Mouse (Mus musculus) stomach, embryonic 16.5 days (tissue): ENCODE measurements at regions not wholly inside any gene's neighbourhood (a gene's known extent, or its start where the extent isn't known, plus 50 kb on each side); places are given as distances from the start of the nearest gene placed in this dataset.

ENCODE experiments used
- ATAC-seq: fragments of 200-750 bp; cut with Nextera tagmentation; 2 replicates; pipeline ENCODE4 v1.8.0; 2017; ENCODE audit warnings: moderate number of reproducible peaks, moderate TSS enrichment; ENCODE audit not compliant: insufficient read depth, low FRiP score
- H3K27ac ChIP-seq: fragments of 300-500 bp; sonication (generic); 2 replicates; pipeline ENCODE4 v1.5.1; 2014; ENCODE audit warnings: low read length
- H3K27me3 ChIP-seq: fragments of 300-500 bp; sonication (generic); 2 replicates; pipeline ENCODE4 v1.6.1; 2014; ENCODE audit warnings: low read length, control low read depth, mixed read lengths; ENCODE audit not compliant: control insufficient read depth, insufficient read depth
- H3K36me3 ChIP-seq: fragments of 300-500 bp; sonication (generic); 2 replicates; pipeline ENCODE4 v1.6.1; 2014; ENCODE audit warnings: low read length; ENCODE audit not compliant: control insufficient read depth, insufficient read depth
- H3K4me1 ChIP-seq: fragments of 300-500 bp; sonication (generic); 2 replicates; pipeline ENCODE4 v1.6.1; 2014; ENCODE audit warnings: low read length, control low read depth, mixed read lengths; ENCODE audit not compliant: control insufficient read depth, insufficient read depth
- H3K4me2 ChIP-seq: fragments of 300-500 bp; sonication (generic); 2 replicates; pipeline ENCODE4 v1.6.1; 2014; ENCODE audit warnings: low read depth, low read length, mixed read lengths
- H3K4me3 ChIP-seq: fragments of 300-500 bp; sonication (generic); replicated peaks from 2 replicates; pipeline ENCODE4 v1.5.1; 2014; ENCODE audit warnings: mild to moderate bottlenecking, low read length
- H3K9ac ChIP-seq: fragments of 300-500 bp; sonication (generic); 2 replicates; pipeline ENCODE4 v1.6.1; 2014; ENCODE audit warnings: low read length
- H3K9me3 ChIP-seq: fragments of 300-500 bp; sonication (generic); replicated peaks from 2 replicates; pipeline ENCODE4 v1.6.1; 2016; ENCODE audit warnings: low read length, control low read depth; ENCODE audit not compliant: control insufficient read depth
- WGBS: fragments of 180-500 bp; shearing (Covaris S2); extraction: QIAGEN DNeasy Blood & Tissue Kit; methylation state at CpG from one replicate; pipeline ENCODE4 v1.1.7; 2014; 5-methylcytosine and 5-hydroxymethylcytosine counted together

DNA sequence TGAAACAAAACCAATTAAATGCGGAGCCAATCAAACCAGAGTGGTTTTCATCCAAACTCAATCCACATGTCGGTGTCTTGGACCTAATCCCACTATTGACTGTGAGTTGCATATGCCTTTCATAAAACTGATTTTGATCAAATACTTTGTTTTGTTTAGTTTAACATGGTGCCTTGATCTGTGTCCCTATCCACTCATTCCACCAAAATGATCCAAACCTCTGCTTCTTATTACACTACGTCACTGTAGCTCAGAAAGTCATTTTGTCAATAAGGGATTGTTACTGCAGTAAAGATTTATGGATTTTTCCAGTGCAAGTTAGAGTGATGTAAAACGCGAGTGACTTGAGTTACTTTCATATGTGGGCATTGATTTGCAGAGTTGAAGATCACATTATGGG lies 436.7 kb downstream of the Rnf144a start:
- H3K4me3 ChIP-seq, result no peak overlapping the region

DNA sequence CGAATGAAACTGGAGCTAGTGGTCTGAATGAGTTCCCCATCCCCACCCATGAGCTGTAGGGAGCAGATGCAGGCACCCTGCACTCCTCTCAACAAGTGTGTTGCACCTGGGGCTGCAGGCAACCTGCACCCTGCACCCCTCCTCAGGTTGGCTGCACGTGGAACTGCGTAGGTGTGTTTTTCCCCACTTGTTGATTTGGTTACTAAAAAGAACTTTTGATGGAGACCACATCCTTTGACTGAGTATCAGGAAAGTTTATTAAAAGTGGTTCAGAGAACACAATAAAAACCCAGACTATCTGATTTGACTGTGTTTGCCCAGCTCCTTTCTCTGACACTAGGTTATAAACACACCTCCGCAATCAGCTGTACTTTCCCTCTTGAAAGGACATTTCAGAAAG lies 456.5 kb downstream of the Rnf144a start:
- H3K9ac ChIP-seq, result no peak overlapping the region
- no peaks in the 10 kb centered on the region for H3K36me3 ChIP-seq
- H3K4me2 ChIP-seq, result no peak overlapping the region
- H3K4me1 ChIP-seq, result no peaks in the 10 kb centered on the region
- no peak overlapping the region for H3K27ac ChIP-seq
- no peak overlapping the region for H3K4me3 ChIP-seq
- ATAC-seq, result no peak
- 66% methylated on average over 4 of the region's 4 CpGs for WGBS
- H3K9me3 ChIP-seq, result no peaks in the 10 kb centered on the region
- H3K27me3 ChIP-seq, result no peaks in the 10 kb centered on the region

More for the DNA sequence above, 436.7 kb downstream of the Rnf144a start:
- Histone ChIP-seq H3K27ac (no peak overlapping the region), H3K9ac (no peak overlapping the region), H3K9me3 (no peaks in the 10 kb centered on the region), H3K36me3 (no peaks in the 10 kb centered on the region), H3K4me2 (no peak overlapping the region), H3K27me3 (no peaks in the 10 kb centered on the region), H3K4me1 (no peaks in the 10 kb centered on the region)
- 88% methylated on average over 5 of the region's 5 CpGs for WGBS
- ATAC-seq, result no peak

DNA sequence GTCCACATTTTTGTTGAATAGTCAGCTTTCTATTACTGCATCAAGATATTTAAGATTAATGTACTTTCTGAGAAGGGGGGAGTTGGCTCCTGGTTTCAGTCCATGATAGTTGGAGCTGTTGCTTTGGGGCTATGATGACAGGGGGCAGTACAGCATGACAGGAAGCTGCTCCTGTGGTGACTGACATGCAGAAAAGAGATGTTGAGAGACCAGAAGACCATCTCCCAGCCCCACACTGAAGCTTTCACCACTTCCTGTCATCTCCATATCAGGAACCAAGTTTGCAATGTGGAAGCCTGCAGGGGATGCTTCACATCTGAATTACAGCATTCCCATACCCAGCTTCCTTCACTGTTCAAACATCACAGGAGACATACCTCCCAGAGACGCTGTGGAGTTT lies 457.5 kb downstream of the Rnf144a start:
- H3K4me3 ChIP-seq, result no peak overlapping the region
- no peak overlapping the region for H3K4me2 ChIP-seq
- no peaks in the 10 kb centered on the region for H3K9me3 ChIP-seq
- WGBS, result 88% methylated on average over 1 of the region's 1 CpGs
- H3K27me3 ChIP-seq, result no peaks in the 10 kb centered on the region
- H3K27ac ChIP-seq, result no peak overlapping the region
- no peak overlapping the region for H3K9ac ChIP-seq
- no peaks in the 10 kb centered on the region for H3K4me1 ChIP-seq
- no peak for ATAC-seq
- H3K36me3 ChIP-seq, result no peaks in the 10 kb centered on the region

DNA sequence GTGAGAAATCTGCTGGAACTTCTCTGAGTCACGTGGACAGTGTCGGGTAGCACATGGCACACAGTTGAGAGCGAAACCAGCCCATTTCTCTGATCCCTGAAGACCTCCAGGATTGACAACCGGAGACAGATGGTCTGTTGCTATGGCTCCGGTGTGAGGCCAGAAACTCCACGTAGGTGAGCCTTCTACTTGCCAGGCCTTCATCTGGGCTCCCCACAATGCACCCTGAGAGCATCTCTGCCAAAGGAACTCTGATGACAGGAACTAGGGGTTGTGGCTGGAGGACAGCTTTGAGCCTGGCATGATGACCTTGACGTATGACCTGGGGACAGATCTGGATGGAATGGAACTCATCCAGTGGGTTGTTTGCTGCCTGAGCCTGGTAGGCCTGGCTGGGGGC lies 467.9 kb downstream of the Rnf144a start:
- no peaks in the 10 kb centered on the region for H3K4me1 ChIP-seq
- no peak overlapping the region for H3K9ac ChIP-seq
- no peak overlapping the region for H3K4me3 ChIP-seq
- WGBS, result 81% methylated on average over 7 of the region's 7 CpGs
- no peak overlapping the region for H3K27ac ChIP-seq
- no peak for ATAC-seq
- no peaks in the 10 kb centered on the region for H3K27me3 ChIP-seq
- no peaks in the 10 kb centered on the region for H3K36me3 ChIP-seq
- no peak overlapping the region for H3K4me2 ChIP-seq
- no peaks in the 10 kb centered on the region for H3K9me3 ChIP-seq

DNA sequence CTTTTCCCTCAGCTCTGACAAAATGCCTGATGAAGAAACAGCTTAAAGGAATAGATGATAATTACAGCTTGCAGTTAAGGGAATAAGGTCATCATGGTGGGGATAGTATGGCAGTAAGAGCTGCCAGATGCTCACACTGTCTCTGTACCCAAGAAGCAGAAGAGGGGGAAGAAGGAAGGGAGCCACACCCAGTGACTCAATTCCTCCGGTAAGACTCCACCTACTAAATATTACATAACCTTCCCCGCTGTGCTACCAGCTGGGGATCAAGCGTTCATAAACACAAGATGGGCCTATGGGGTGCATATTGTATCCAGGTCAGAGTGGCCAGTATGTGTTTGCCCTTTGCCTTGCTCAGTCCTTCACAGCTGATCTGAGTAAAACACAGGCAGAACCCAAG lies 468.9 kb downstream of the Rnf144a start:
- ATAC-seq, result no peak
- Histone ChIP-seq H3K4me2 (no peak overlapping the region), H3K9ac (no peak overlapping the region), H3K9me3 (no peaks in the 10 kb centered on the region), H3K27me3 (no peaks in the 10 kb centered on the region), H3K27ac (no peak overlapping the region), H3K4me1 (no peaks in the 10 kb centered on the region), H3K36me3 (no peaks in the 10 kb centered on the region), H3K4me3 (no peak overlapping the region)
- 70% methylated on average over 3 of the region's 3 CpGs for whole genome bisulfite sequencing

DNA sequence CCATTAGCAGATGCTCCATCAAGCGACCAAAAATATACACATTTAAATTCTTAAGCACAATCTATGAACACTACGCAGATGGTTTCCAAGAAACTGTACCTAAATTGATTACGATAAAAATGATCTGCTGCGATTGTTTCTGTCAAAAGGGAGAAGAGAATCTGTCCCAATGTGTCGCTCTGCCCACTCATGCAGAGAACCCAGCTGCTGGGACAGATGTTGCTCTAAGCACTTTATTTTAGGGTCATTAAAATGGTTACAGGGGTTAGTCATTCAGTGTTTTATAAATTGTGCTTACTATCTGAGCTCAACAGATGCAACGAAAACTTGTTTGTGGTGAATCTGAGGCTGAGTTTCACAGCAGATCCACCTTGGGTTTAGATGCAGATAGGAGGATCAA lies 476.2 kb downstream of the Rnf144a start:
- no peak overlapping the region for H3K9ac ChIP-seq
- 78% methylated on average over 6 of the region's 6 CpGs for WGBS
- H3K27me3 ChIP-seq, result no peaks in the 10 kb centered on the region
- no peak overlapping the region for H3K4me3 ChIP-seq
- ATAC-seq, result no peak
- no peaks in the 10 kb centered on the region for H3K36me3 ChIP-seq
- H3K4me1 ChIP-seq, result no peaks in the 10 kb centered on the region
- H3K9me3 ChIP-seq, result no peaks in the 10 kb centered on the region
- H3K27ac ChIP-seq, result no peak overlapping the region
- no peak overlapping the region for H3K4me2 ChIP-seq

DNA sequence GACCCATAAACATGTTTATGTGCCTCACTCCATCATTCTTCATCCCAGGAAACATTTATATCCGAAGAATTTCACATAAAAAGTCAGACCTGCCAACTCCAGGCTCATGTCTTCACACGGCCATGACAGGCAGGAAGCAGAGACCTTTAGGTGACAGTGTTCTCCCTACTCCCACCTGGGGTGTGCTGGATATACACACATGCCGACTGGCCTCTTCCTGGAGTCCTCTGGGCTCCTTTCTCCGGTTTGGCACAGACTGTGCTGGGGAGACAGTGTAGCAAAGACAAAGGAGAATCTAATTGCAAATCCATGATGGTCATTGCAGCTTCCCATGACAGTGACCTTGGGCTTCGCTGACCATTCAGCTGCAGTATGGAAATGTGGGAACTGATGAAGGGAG lies 480.1 kb downstream of the Rnf144a start:
- Histone ChIP-seq H3K27me3 (no peaks in the 10 kb centered on the region), H3K4me3 (no peak overlapping the region), H3K4me1 (no peaks in the 10 kb centered on the region), H3K27ac (no peak overlapping the region), H3K4me2 (no peak overlapping the region), H3K9me3 (no peaks in the 10 kb centered on the region), H3K9ac (no peak overlapping the region), H3K36me3 (no peaks in the 10 kb centered on the region)
- WGBS, result 72% methylated on average over 5 of the region's 5 CpGs
- no peak for ATAC-seq

DNA sequence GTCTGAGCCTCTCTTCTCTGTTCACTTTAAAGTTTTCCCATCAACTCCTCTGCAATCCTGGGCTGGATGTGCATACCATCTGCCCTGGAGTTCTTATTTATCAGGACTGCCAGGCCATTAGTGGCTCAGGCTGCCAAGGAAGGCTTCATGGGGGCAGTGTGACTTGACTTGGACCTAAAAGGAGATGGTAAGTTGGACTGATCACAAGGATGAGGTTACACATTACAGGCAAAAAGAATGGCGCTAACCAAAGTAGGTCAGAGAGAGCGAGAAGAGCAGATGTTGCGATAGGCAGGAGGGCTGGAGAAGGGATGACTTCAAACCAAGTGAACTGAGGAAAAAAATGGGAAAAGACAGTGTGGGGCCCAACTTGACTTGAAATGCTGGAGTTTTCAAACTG lies 480.5 kb downstream of the Rnf144a start:
- Histone ChIP-seq H3K27ac (no peak overlapping the region), H3K9ac (no peak overlapping the region), H3K36me3 (no peaks in the 10 kb centered on the region), H3K27me3 (no peaks in the 10 kb centered on the region), H3K4me2 (no peak overlapping the region), H3K9me3 (no peaks in the 10 kb centered on the region), H3K4me3 (no peak overlapping the region), H3K4me1 (no peaks in the 10 kb centered on the region)
- no peak for ATAC-seq
- WGBS, result 98% methylated on average over 3 of the region's 3 CpGs

DNA sequence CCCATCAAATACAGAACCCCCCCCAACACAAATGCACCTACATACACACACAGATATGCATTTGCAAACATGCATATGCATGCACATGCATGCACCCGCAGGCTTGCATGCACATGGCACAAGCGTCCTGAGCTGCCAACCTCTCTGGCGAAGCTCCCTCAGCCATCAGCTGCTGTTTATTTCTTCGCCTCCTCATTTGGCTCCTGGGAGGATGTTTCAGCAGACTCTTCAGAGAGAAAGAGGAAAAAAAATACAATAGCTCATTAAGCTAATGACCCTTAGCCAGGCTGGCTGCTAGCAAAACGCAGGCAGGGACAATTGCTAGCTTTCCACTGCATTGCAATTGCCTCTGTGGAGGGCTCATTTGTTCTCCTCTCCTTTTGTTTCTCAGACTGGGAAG lies 488.7 kb downstream of the Rnf144a start:
- Histone ChIP-seq H3K4me1 (no peaks in the 10 kb centered on the region), H3K27me3 (no peaks in the 10 kb centered on the region), H3K4me2 (no peak overlapping the region), H3K27ac (no peak overlapping the region), H3K4me3 (no peak overlapping the region), H3K36me3 (no peaks in the 10 kb centered on the region), H3K9ac (no peak overlapping the region), H3K9me3 (no peaks in the 10 kb centered on the region)
- WGBS, result 66% methylated on average over 5 of the region's 5 CpGs
- no peak for ATAC-seq

DNA sequence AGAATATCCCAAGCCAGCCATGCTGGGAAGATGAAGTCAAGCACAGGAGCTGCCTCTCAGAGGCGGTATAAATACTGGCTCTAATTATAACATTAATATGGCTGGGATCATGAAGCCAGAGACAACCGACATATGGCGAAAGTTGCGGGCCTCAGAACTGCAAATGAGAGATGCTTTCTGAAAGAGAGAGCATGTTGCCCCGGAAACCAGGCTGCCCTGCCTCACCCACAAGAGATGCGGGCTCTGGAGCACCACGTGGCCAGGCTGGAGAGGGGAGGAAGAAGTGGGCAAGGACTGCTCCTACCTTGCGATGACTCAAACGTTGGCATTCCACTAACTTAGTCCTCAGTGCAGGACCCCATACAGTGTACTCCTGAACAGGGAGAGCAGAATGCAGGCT lies 490.5 kb downstream of the Rnf144a start:
- H3K9ac ChIP-seq, result no peak overlapping the region
- no peaks in the 10 kb centered on the region for H3K36me3 ChIP-seq
- no peaks in the 10 kb centered on the region for H3K9me3 ChIP-seq
- H3K4me2 ChIP-seq, result no peak overlapping the region
- H3K4me3 ChIP-seq, result no peak overlapping the region
- 78% methylated on average over 9 of the region's 9 CpGs for WGBS
- H3K4me1 ChIP-seq, result no peaks in the 10 kb centered on the region
- no peaks in the 10 kb centered on the region for H3K27me3 ChIP-seq
- ATAC-seq, result no peak
- no peak overlapping the region for H3K27ac ChIP-seq
